Comparison of ENCODE assay signal across 19 mouse cellular contexts in the genomic region with DNA sequence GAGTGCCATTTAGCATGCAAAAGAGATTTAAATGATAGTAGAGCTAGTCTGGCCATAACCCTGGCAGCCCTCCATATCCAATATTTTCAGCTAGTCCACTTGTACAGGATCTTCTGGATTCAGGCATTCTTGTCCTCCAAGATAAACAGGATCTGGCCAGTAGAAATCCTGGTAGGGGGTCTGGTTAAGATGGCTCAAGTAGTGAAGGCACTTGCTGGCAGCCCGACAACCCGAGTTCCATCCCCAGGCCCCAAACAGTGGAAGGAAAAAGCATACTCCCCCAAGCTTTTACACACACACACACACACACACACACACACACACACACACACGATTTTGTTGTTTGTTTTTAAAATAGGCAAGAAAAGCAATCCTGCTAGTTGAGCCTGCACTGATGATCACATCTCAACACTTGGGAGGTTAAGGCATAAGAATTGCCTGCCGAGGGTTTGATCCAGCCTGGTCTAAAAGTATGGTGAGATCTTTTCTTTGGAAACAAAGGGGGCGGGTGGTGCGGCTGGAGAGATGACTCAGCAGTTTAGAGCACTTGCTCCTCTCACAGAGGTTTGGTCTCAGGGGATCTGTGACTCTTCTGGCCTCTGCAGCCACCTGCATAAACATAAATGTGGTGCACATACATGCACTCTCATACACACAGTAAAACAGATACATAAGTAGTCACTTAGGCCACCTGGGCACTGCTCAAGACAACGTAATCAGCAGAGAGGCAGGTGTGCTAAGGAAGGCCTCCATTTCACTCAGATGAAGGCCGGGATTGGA. TPM values are rescaled to one million over a fixed set of nuclear protein-coding genes. Genes with fewer than 3 reads are reported as not detected.
DNase-seq lines count a peak whose midpoint lies in the region; ATAC-seq and TF ChIP-seq lines count a peak whose summit lies in the region.
"Had no signal": no experiment of that assay in that cellular context is flagged by ENCODE, and none has a peak within 500 bp of the region (broad histone marks: within the 10 kb centered on the region; RNA-seq: fewer than 3 reads in every experiment).

No protein-coding gene starts in this region.

- H3K27ac ChIP-seq in liver, postnatal 0 days (ENCODE audit: low read depth), result no peak overlapping the region
- H3K27ac ChIP-seq in liver, embryonic 13.5 days, result peak overlapping the region; percentile 47
- no peak overlapping the region for H3K27ac ChIP-seq in thymus, adult 2 months (ENCODE audit: control insufficient read depth, insufficient read depth, low read length)
- H3K27ac ChIP-seq: embryonic facial prominence, embryonic 13.5 days; intestine, embryonic 15.5 days; kidney, embryonic 15.5 days; layer of hippocampus, adult 2 months; limb, embryonic 15.5 days; neural tube, embryonic 15.5 days had no signal

- TF ChIP-seq CTCF in liver, postnatal 0 days (IDR thresholded peaks at IDR 0.05; ENCODE audit: low read depth), result no peak
- no peak for TF ChIP-seq CTCF in thymus, adult 2 months (IDR thresholded peaks at IDR 0.05; ENCODE audit: borderline replicate concordance, control insufficient read depth, extremely low read depth, insufficient read depth, low read length, poor library complexity)

- WGBS in liver, postnatal 0 days (ENCODE audit: insufficient replicate concordance), result 69% methylated on average over 8 of the region's 8 CpGs
- WGBS in liver, embryonic 13.5 days (ENCODE audit: insufficient replicate concordance), result 57% methylated on average over 8 of the region's 8 CpGs
- WGBS in thymus, adult 2 months, result 85% methylated on average over 8 of the region's 8 CpGs

- no peak for TF ChIP-seq POLR2A in thymus, adult 2 months (IDR thresholded peaks at IDR 0.05; ENCODE audit: control insufficient read depth, extremely low read depth, insufficient read depth, low read length, poor library complexity)

- H3K9ac ChIP-seq in liver, postnatal 0 days (replicated peaks), result no peak overlapping the region
- peak overlapping the region; percentile 36; the same call in 1 of the 2 replicates for H3K9ac ChIP-seq in liver, embryonic 13.5 days
- H3K9ac ChIP-seq: embryonic facial prominence, embryonic 13.5 days; intestine, embryonic 15.5 days; kidney, embryonic 15.5 days; limb, embryonic 15.5 days; neural tube, embryonic 15.5 days had no signal

- no peak overlapping the region for H3K4me3 ChIP-seq in liver, postnatal 0 days (ENCODE audit: low read depth, low read length)
- no peak overlapping the region for H3K4me3 ChIP-seq in liver, embryonic 13.5 days (replicated peaks)
- no peak overlapping the region for H3K4me3 ChIP-seq in thymus, adult 2 months (ENCODE audit: control insufficient read depth, insufficient read depth, low read length)
- H3K4me3 ChIP-seq: embryonic facial prominence, embryonic 13.5 days; intestine, embryonic 15.5 days; kidney, embryonic 15.5 days; layer of hippocampus, adult 2 months; limb, embryonic 15.5 days; neural tube, embryonic 15.5 days had no signal

- peaks cover 19% of the 10 kb centered on the region for H3K4me1 ChIP-seq in liver, postnatal 0 days (ENCODE audit: insufficient read depth)
- H3K4me1 ChIP-seq in liver, embryonic 13.5 days (replicated peaks), result peaks cover 38% of the 10 kb centered on the region
- peaks cover 2% of the 10 kb centered on the region for H3K4me1 ChIP-seq in thymus, adult 2 months (replicated peaks; ENCODE audit: control insufficient read depth, insufficient read depth, low read length)

- no peaks in the 10 kb centered on the region for H3K36me3 ChIP-seq in liver, postnatal 0 days (replicated peaks; ENCODE audit: insufficient read depth, low read length)
- peaks cover 3% of the 10 kb centered on the region; the same call in 1 of the 2 replicates for H3K36me3 ChIP-seq in liver, embryonic 13.5 days
- H3K36me3 ChIP-seq in thymus, adult 2 months (ENCODE audit: control insufficient read depth, insufficient read depth, low read length), result no peaks in the 10 kb centered on the region
- H3K36me3 ChIP-seq: embryonic facial prominence, embryonic 13.5 days; intestine, embryonic 15.5 days; kidney, embryonic 15.5 days; limb, embryonic 15.5 days; neural tube, embryonic 15.5 days had no signal

- DNase-seq in liver, result peak; percentile 57
- DNase-seq in liver, postnatal 0 days, result no peak
- peak; percentile 81 for DNase-seq in ES-CJ7 (ENCODE audit: low read depth, low spot score)
- peak; percentile 39 for DNase-seq in WW6 (ENCODE audit: low read depth, low spot score)
- peak; percentile 50 for DNase-seq in liver, embryonic 13.5 days
- DNase-seq in thymus, postnatal 4 days, result no peak
- DNase-seq in thymus, adult 2 months, result no peak
- DNase-seq in adrenal gland, adult 2 months, result no peak
- DNase-seq: cerebellum, postnatal 36 days; lung, postnatal 14 days; retina, postnatal 1 day; thymus, postnatal 14 days had no signal

- ATAC-seq in liver, postnatal 0 days, result no peak
- no peak for ATAC-seq in liver, embryonic 13.5 days (ENCODE audit: low read depth)
- ATAC-seq: intestine, embryonic 15.5 days had no signal

- H3K9me3 ChIP-seq in liver, postnatal 0 days (ENCODE audit: low read length), result no peaks in the 10 kb centered on the region
- H3K9me3 ChIP-seq in liver, embryonic 13.5 days (replicated peaks), result no peaks in the 10 kb centered on the region
- H3K9me3 ChIP-seq: embryonic facial prominence, embryonic 13.5 days; intestine, embryonic 15.5 days; kidney, embryonic 15.5 days; limb, embryonic 15.5 days; neural tube, embryonic 15.5 days had no signal

- H3K27me3 ChIP-seq in liver, postnatal 0 days (ENCODE audit: insufficient read depth, low read length), result no peaks in the 10 kb centered on the region
- H3K27me3 ChIP-seq in liver, embryonic 13.5 days, result no peaks in the 10 kb centered on the region
- no peaks in the 10 kb centered on the region for H3K27me3 ChIP-seq in thymus, adult 2 months (ENCODE audit: control insufficient read depth, insufficient read depth, low read length)
- H3K27me3 ChIP-seq: embryonic facial prominence, embryonic 13.5 days; intestine, embryonic 15.5 days; kidney, embryonic 15.5 days; limb, embryonic 15.5 days; neural tube, embryonic 15.5 days had no signal

- H3K4me2 ChIP-seq in liver, postnatal 0 days (ENCODE audit: low read depth, low read length), result no peak overlapping the region
- H3K4me2 ChIP-seq in liver, embryonic 13.5 days, result 0 out of 2 replicates have a peak overlapping the region, but pooled peaks have one; percentile 6
- H3K4me2 ChIP-seq: embryonic facial prominence, embryonic 13.5 days; intestine, embryonic 15.5 days; kidney, embryonic 15.5 days; limb, embryonic 15.5 days; midbrain, embryonic 11.5 days; neural tube, embryonic 15.5 days had no signal

- TF ChIP-seq EP300 in liver, postnatal 0 days (IDR thresholded peaks at IDR 0.05; ENCODE audit: low read depth), result no peak

RNA-seq across cellular contexts. Expression of gene Csnk2a1, which starts 2.9 kb away (rescaled TPM):
- 40.5 and 43.1 TPM in 2 replicates for polyA plus RNA-seq in liver, postnatal 0 days (2015; fragmentation: Nextera tagmentation; extraction: Ambion mirVana)
- polyA plus RNA-seq in liver, embryonic 13.5 days (2015; fragmentation: Nextera tagmentation; extraction: Ambion mirVana), result 51.5 and 53.3 TPM in 2 replicates
- polyA plus RNA-seq in thymus, adult 2 months (2012; rRNA removed), result 34.3 and 36.1 TPM in 2 replicates
- 10 to 100 TPM; 91.7 to 93.7 TPM for total RNA-seq in adrenal gland, adult 2 months (2021)
- 8.4 and 10.6 TPM in 2 replicates for polyA plus RNA-seq in adrenal gland, adult 2 months (2012; rRNA removed)

Comparison
In these comparisons a context has a peak if more than half of its experiments do, and no peak if none do; other contexts are left out.
1. DNase-seq: peak in liver (single experiment), ES-CJ7 (single experiment), WW6 (single experiment) and liver, embryonic 13.5 days (single experiment); none in liver, postnatal 0 days (single experiment), thymus, postnatal 4 days (single experiment), thymus, adult 2 months (single experiment) and adrenal gland, adult 2 months (single experiment).